Mouse (Mus musculus) central nervous system, embryonic 14 days (tissue): Measurements from ENCODE around the gene Ugt2b36. TPM values are rescaled to one million over a fixed set of nuclear protein-coding genes. Genes with fewer than 3 reads are reported as not detected.

Experiments
- polyA plus RNA-seq: library from polyadenylated mRNA; depleted of rRNA; stranded (reverse); fragments of >200 nt; gene quantifications from 2 replicates; pipeline ENCODE4 v1.2.3, GENCODE M21; 2012; rRNA removed

Ugt2b36 gene
- polyA plus RNA-seq: not detected in 2 replicates

GRCm38 (mm10) chr5:87092346-87093027 is at the start of gene Ugt2b36:
Gene Ugt2b36, minus strand, starts transcription at chr5:87092555.

GRCm38 (mm10) chr5:87140196-87140595 is 47.8 kb upstream of the Ugt2b36 start, which contains the start of gene Ugt2b5:
Gene Ugt2b5, minus strand, starts transcription at chr5:87140318.

Other genes starting within 250 kb of the Ugt2b36 start
- gene Ugt2b34, start 185.6 kb downstream of the Ugt2b36 start, polyA plus RNA-seq: not detected in 2 replicates
- gene Ugt2b1, start 166.0 kb downstream of the Ugt2b36 start, polyA plus RNA-seq: not detected in 2 replicates
- gene Ugt2b35, start 91.7 kb downstream of the Ugt2b36 start, polyA plus RNA-seq: not detected in 2 replicates
- gene Ugt2b5, start 47.8 kb upstream of the Ugt2b36 start, polyA plus RNA-seq: 0.04 TPM in 1 of 2 replicates, not detected in the other
- gene Ugt2b37, start 162.2 kb upstream of the Ugt2b36 start, polyA plus RNA-seq: not detected in 2 replicates
- gene Ugt2a3, start 244.6 kb upstream of the Ugt2b36 start, polyA plus RNA-seq: not detected in 2 replicates